Mouse (Mus musculus) intestine, embryonic 16.5 days (tissue): ENCODE measurements around the gene Kmt5b. TPM values are rescaled to one million over a fixed set of nuclear protein-coding genes. Genes with fewer than 3 reads are reported as not detected.
A peak's percentile ranks its signal among the peaks of the same experiment; 100 is the strongest.

Experiments used
- ATAC-seq: fragments of 200-750 bp; cut with Nextera tagmentation; 2 replicates; pipeline ENCODE4 v1.8.0; 2017; ENCODE audit warnings: moderate TSS enrichment, moderate library complexity
- H3K27ac ChIP-seq: fragments of 300-500 bp; sonication (generic); 2 replicates; pipeline ENCODE4 v1.5.1; 2014; ENCODE audit warnings: mild to moderate bottlenecking, low read length
- H3K27me3 ChIP-seq: fragments of 300-500 bp; sonication (generic); replicated peaks from 2 replicates; pipeline ENCODE4 v1.6.1; 2014; ENCODE audit warnings: low read length, control low read depth, mixed read lengths; ENCODE audit not compliant: control insufficient read depth, insufficient read depth
- H3K36me3 ChIP-seq: fragments of 300-500 bp; sonication (generic); 2 replicates; pipeline ENCODE4 v1.6.1; 2014; ENCODE audit warnings: low read length, control low read depth; ENCODE audit not compliant: control insufficient read depth, insufficient read depth
- H3K4me1 ChIP-seq: fragments of 300-500 bp; sonication (generic); 2 replicates; pipeline ENCODE4 v1.6.1; 2014; ENCODE audit warnings: low read length, control low read depth, mixed read lengths; ENCODE audit not compliant: control insufficient read depth, insufficient read depth
- H3K4me2 ChIP-seq: fragments of 300-500 bp; sonication (generic); 2 replicates; pipeline ENCODE4 v1.6.1; 2014; ENCODE audit warnings: low read depth, low read length, control low read depth
- H3K4me3 ChIP-seq: fragments of 300-500 bp; sonication (generic); 2 replicates; pipeline ENCODE4 v1.5.1; 2014; ENCODE audit warnings: mild to moderate bottlenecking, low read length
- H3K9ac ChIP-seq: fragments of 300-500 bp; sonication (generic); 2 replicates; pipeline ENCODE4 v1.6.1; 2014; ENCODE audit warnings: low read depth, low read length
- H3K9me3 ChIP-seq: fragments of 300-500 bp; sonication (generic); 2 replicates; pipeline ENCODE4 v1.6.1; 2016; ENCODE audit warnings: low read length, control low read depth; ENCODE audit not compliant: control insufficient read depth
- WGBS: fragments of 180-500 bp; shearing (Covaris S2); extraction: QIAGEN DNeasy Blood & Tissue Kit; methylation state at CpG from one replicate; pipeline ENCODE4 v1.1.7; 2014; 5-methylcytosine and 5-hydroxymethylcytosine counted together
- polyA plus RNA-seq: library from polyadenylated mRNA; unstranded; fragments of >200 nt; fragmentation: Nextera tagmentation; extraction: Ambion mirVana; gene quantifications from 2 replicates; pipeline ENCODE4 v1.2.1, GENCODE M21; 2015

Gene Kmt5b
- polyA plus RNA-seq, 1 experiment from 2014 or later = 16.5 TPM

GRCm38 (mm10) chr19:3766378-3766777, 843 bp upstream of the Kmt5b start:
- Histone ChIP-seq H3K36me3 (no peaks in the 10 kb centered on the region), H3K27me3 (no peaks in the 10 kb centered on the region), H3K27ac (no peak overlapping the region), H3K4me1 (peaks cover 11% of the 10 kb centered on the region), H3K9me3 (no peaks in the 10 kb centered on the region), H3K4me2 (0 out of 2 replicates have a peak overlapping the region, but pooled peaks have one; percentile 90), H3K9ac (no peak overlapping the region), H3K4me3 (no peak overlapping the region)
- 95% methylated on average over 5 of the region's 5 CpGs for WGBS
- ATAC-seq = no peak

DNA sequence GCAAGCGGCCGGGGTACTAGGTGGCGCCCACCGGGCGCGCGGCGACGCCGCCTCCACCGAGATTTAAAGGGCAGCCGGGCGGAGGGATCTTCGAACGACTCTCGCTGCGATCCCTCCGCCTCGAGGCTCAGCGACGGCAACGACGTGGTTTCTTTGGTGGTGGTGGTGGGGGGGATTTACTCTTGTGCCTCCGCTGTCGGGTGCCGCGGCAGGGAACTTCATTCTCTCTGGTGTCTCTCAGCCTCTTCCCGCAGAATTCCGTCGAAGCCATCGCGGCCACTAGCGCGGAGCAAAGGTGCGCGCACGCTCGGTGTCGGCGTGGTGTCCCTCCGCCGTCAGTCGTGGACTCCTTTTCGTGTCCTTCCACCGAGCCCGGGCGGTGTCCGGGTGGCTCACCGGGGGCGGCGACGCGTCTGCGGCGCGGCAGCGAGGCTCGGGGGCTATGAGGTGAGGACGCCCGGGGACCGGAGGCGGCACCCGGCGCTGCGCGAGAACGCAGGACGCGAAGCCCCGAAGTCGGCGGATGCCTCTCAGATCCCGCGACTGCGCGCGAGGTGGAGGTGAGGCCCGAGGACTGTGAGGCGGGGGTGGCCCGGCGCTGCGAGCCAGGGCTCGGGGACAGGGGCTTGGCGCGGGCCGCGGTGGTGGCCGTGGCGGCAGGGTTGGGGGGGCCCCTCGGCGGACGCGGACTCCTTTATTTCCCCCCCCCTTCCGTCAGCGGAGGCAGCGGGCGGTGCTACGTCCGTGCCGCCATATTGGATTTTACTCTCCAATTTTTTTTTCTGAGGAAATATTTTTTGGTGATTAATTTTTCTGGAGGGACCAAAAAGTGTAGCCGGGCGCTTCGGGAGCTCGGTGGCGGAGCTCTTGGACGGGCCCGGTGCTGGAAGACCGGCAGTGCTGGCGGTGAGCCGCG, 818 bp downstream of the Kmt5b start:
- Histone ChIP-seq H3K4me3 (peak overlapping the region; percentile 97), H3K36me3 (no peaks in the 10 kb centered on the region), H3K27ac (peak overlapping the region; percentile 100), H3K4me1 (peaks cover 11% of the 10 kb centered on the region), H3K9me3 (no peaks in the 10 kb centered on the region), H3K9ac (peak overlapping the region; percentile 100), H3K27me3 (no peaks in the 10 kb centered on the region), H3K4me2 (peak overlapping the region; percentile 90)
- ATAC-seq = peak; percentile 66
- under 1% methylated on average over 111 of the region's 111 CpGs for WGBS

DNA sequence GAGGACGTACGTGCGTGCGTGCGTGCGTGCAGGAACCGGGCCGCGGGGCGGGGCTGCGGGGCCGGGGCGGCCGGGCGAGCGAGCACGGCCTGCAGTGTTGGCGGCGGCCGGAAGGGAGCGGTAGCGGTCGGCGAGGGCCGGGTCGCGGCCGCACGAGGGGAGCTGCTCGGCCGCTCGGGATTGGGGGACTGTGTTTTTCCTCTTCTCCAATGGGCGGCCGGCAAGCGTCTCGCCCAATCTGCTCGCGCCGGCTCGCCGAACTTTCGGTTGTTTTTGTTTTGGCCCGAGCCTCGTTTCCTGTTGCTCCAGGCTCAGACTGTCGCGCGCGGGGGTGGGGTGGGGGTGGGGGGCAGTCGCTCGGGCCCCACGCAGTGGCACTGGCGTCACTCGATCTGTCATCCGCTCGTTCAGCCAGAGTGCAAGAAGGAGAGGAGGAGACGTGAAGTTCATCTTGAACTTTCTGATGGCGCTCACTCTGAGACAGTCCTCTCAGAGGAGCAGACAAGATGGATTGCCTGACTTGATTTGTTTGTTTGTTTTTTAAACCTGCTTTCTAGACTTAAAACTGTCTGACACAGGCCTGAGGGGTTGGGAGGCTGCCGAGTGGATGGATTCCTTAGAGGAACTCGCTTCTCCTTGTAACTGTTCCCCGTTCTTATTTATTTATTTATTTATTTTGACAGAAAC, 1.6 kb downstream of the Kmt5b start:
- H3K4me2 ChIP-seq = peak overlapping the region; percentile 90
- WGBS = 1% methylated on average over 60 of the region's 60 CpGs
- H3K9ac ChIP-seq = peak overlapping the region; percentile 100
- peak; percentile 92 for ATAC-seq
- peak overlapping the region; percentile 100 for H3K27ac ChIP-seq
- peaks cover 11% of the 10 kb centered on the region for H3K4me1 ChIP-seq
- peaks cover 4% of the 10 kb centered on the region; the same call in 1 of the 2 replicates for H3K36me3 ChIP-seq
- H3K9me3 ChIP-seq = no peaks in the 10 kb centered on the region
- H3K4me3 ChIP-seq = peak overlapping the region; percentile 97
- no peaks in the 10 kb centered on the region for H3K27me3 ChIP-seq

DNA sequence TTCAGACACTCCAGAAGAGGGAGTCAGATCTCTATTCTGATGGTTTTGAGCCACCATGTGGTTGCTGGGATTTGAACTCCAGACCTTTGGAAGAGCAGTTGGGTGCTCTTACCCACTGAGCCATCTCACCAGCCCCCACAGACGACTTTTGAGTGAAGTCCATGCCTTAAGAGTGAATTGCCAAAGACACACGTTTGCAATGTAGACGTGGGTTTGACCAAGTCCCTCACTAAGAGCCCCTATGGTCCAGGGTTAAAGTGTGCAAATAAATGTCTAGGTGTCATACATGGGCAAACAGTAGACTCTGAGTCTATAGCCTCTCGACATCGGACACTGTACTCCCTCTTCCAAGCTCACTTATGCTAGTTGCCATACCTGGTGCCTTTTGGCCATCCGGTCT, 2.3 kb downstream of the Kmt5b start:
- H3K27me3 ChIP-seq = no peaks in the 10 kb centered on the region
- H3K27ac ChIP-seq = no peak overlapping the region
- no peak for ATAC-seq
- H3K9ac ChIP-seq = no peak overlapping the region
- 79% methylated on average over 6 of the region's 6 CpGs for WGBS
- peak overlapping the region; percentile 97; the same call in 1 of the 2 replicates for H3K4me3 ChIP-seq
- H3K9me3 ChIP-seq = no peaks in the 10 kb centered on the region
- peak overlapping the region; percentile 79 for H3K4me2 ChIP-seq
- H3K4me1 ChIP-seq = peaks cover 11% of the 10 kb centered on the region
- H3K36me3 ChIP-seq = peaks cover 4% of the 10 kb centered on the region; the same call in 1 of the 2 replicates

GRCm38 (mm10) chr19:3774159-3774558, 6.9 kb downstream of the Kmt5b start:
- H3K4me3 ChIP-seq = no peak overlapping the region
- H3K9ac ChIP-seq = no peak overlapping the region
- ATAC-seq = no peak
- 59% methylated on average over 2 of the region's 2 CpGs for WGBS
- H3K27ac ChIP-seq = no peak overlapping the region
- peaks cover 4% of the 10 kb centered on the region; the same call in 1 of the 2 replicates for H3K36me3 ChIP-seq
- H3K4me1 ChIP-seq = peaks cover 7% of the 10 kb centered on the region
- H3K9me3 ChIP-seq = no peaks in the 10 kb centered on the region
- no peak overlapping the region for H3K4me2 ChIP-seq
- H3K27me3 ChIP-seq = no peaks in the 10 kb centered on the region

GRCm38 (mm10) chr19:3778713-3779112, 11.5 kb downstream of the Kmt5b start:
- Histone ChIP-seq H3K9me3 (no peaks in the 10 kb centered on the region), H3K36me3 (peaks cover 3% of the 10 kb centered on the region; the same call in 1 of the 2 replicates), H3K4me2 (no peak overlapping the region), H3K27me3 (no peaks in the 10 kb centered on the region), H3K27ac (no peak overlapping the region), H3K4me3 (no peak overlapping the region), H3K9ac (no peak overlapping the region), H3K4me1 (no peaks in the 10 kb centered on the region)
- no peak for ATAC-seq
- 88% methylated on average over 8 of the region's 8 CpGs for WGBS

DNA sequence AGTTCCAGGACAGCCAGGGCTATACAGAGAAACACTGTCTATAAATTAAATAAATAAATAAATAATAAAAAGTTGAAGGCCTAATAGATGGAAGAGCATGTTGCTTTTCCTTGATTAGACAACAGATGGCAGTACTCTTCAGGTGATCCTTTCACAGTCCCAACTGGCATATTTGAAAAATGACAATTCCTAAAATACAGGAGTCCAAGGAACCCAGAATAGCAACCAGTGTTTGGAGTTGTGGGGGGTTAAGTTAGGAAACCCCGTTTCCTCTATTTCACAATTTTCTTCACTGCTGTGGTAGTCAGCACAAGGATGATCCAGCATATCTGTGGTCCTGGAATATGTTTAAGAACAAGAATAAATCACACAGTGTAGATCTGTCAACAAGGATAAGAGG, 22.9 kb downstream of the Kmt5b start:
- WGBS = 85% methylated on average over 1 of the region's 1 CpGs
- no peak overlapping the region for H3K9ac ChIP-seq
- H3K4me2 ChIP-seq = no peak overlapping the region
- H3K27me3 ChIP-seq = no peaks in the 10 kb centered on the region
- H3K27ac ChIP-seq = no peak overlapping the region
- no peak overlapping the region for H3K4me3 ChIP-seq
- no peaks in the 10 kb centered on the region for H3K9me3 ChIP-seq
- ATAC-seq = no peak
- peaks cover 6% of the 10 kb centered on the region; the same call in 1 of the 2 replicates for H3K36me3 ChIP-seq
- no peaks in the 10 kb centered on the region for H3K4me1 ChIP-seq

- H3K27me3 ChIP-seq = no peaks in the 10 kb centered on the region
- H3K9me3 ChIP-seq = no peaks in the 10 kb centered on the region
- 93% methylated on average over 7 of the region's 7 CpGs for WGBS
- H3K36me3 ChIP-seq = peaks cover 19% of the 10 kb centered on the region; the same call in 1 of the 2 replicates
- H3K4me3 ChIP-seq = no peak overlapping the region
- no peaks in the 10 kb centered on the region for H3K4me1 ChIP-seq
- H3K4me2 ChIP-seq = no peak overlapping the region
- ATAC-seq = no peak
- H3K27ac ChIP-seq = no peak overlapping the region
- no peak overlapping the region for H3K9ac ChIP-seq
Measured at GRCm38 (mm10) chr19:3805526-3805925, 38.3 kb downstream of the Kmt5b start.

- Histone ChIP-seq H3K36me3 (0 out of 2 replicates have a peak, but pooled peaks cover 4% of the 10 kb centered on the region), H3K27ac (no peak overlapping the region), H3K4me3 (no peak overlapping the region), H3K9ac (no peak overlapping the region), H3K27me3 (no peaks in the 10 kb centered on the region), H3K9me3 (no peaks in the 10 kb centered on the region), H3K4me1 (no peaks in the 10 kb centered on the region), H3K4me2 (no peak overlapping the region)
- ATAC-seq = no peak
- WGBS = 94% methylated on average over 10 of the region's 10 CpGs
Measured at GRCm38 (mm10) chr19:3810536-3811233, 43.5 kb downstream of the Kmt5b start.
